Mouse (Mus musculus) MEL (cell line): ENCODE results near the gene Rln3.

Source experiments
- CHD1 ChIP-seq: IDR thresholded peaks from 2 replicates; pipeline ENCODE4 v1.6.1; 2012; ENCODE audit warnings: low read depth, mild to moderate bottlenecking, inconsistent platforms, low read length, improper control_type of control experiment
- EP300 ChIP-seq, 2 experiments: IDR thresholded peaks; 2 replicates each; pipeline ENCODE4 v1.6.1; 2011; ENCODE audit warnings: improper control_type of control experiment in 2 of 2, low read length in 2 of 2, low read depth in 1 of 2, mild to moderate bottlenecking in 1 of 2
- GABPA ChIP-seq: IDR thresholded peaks from 2 replicates; pipeline ENCODE4 v1.6.1; 2012; ENCODE audit warnings: low read depth, mild to moderate bottlenecking, inconsistent platforms, low read length, improper control_type of control experiment, moderate library complexity
- MAFK ChIP-seq: IDR thresholded peaks from 2 replicates; pipeline ENCODE4 v1.6.1; 2011; ENCODE audit warnings: low read depth, mild to moderate bottlenecking, low read length, improper control_type of control experiment, borderline replicate concordance
- TCF12 ChIP-seq: IDR thresholded peaks from 2 replicates; pipeline ENCODE4 v1.6.1; 2014; ENCODE audit warnings: low read depth, mild to moderate bottlenecking, inconsistent platforms, low read length, improper control_type of control experiment, moderate library complexity
- USF1 ChIP-seq: IDR thresholded peaks from 2 replicates; pipeline ENCODE4 v1.6.1; 2014; ENCODE audit warnings: low read depth, mild to moderate bottlenecking, inconsistent platforms, low read length, improper control_type of control experiment, moderate library complexity
- ZMIZ1 ChIP-seq: IDR thresholded peaks from 2 replicates; pipeline ENCODE4 v1.6.1; 2012; ENCODE audit warnings: low read depth, mild to moderate bottlenecking, inconsistent platforms, low read length, improper control_type of control experiment, moderate library complexity
- ZNF384 ChIP-seq: IDR thresholded peaks from 2 replicates; pipeline ENCODE4 v1.6.1; 2012; ENCODE audit warnings: low read depth, mild to moderate bottlenecking, inconsistent platforms, low read length, improper control_type of control experiment

- TF ChIP-seq EP300 (IDR thresholded peaks at IDR 0.05; ENCODE audit: low read depth in 1 of 2, low read length in 2 of 2) (no peak), MAFK (no peak), USF1 (no peak), ZMIZ1 (no peak), GABPA (no peak), ZNF384 (no peak), CHD1 (no peak), TCF12 (no peak)
Observed at GRCm38 (mm10) chr8:84068316-84069035, 23.7 kb upstream of the Rln3 start.
